Mouse (Mus musculus): ENCODE measurements around the gene Colq.

DNA sequence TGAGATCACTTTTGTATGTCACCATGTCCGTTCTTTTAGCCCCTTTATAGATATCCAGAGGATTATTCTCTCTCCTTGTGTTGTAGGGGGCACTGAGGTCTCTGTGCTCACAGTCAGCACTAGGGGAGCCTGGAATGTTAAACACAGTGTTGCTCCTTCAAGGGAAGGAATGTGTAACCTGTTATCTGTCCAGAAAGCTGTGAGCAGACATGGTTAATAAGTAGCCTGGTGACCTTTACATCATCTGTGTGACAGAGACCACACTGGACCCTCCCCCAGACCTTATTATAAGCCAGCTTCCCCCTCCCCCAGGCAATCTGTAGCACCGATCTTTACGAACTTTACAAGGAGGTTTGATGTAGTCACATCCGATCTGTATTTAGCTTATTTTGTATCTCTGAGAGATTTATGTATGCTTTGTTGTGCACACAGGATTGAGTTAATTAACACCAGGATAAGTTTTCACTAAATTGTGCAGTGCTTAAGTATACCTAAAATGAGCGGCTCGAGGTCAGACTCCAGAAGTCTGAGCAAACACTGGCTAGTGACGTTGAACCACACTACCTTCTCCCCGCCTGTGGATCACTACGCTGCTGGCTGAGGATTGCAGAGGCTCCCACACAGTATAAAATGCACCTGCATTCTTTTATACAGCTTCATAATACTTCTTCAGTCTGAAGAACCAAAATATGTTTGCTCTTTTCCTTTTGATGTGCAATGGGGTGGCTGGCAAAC is 25.5 kb downstream of the Colq start:
- no peak for TF ChIP-seq CTCF (IDR thresholded peaks at IDR 0.05; ENCODE audit: low read depth, low read length)
- no peak for TF ChIP-seq EP300 (IDR thresholded peaks at IDR 0.05; ENCODE audit: insufficient read depth, low read depth, low read length)
- TF ChIP-seq POLR2A (IDR thresholded peaks at IDR 0.05; ENCODE audit: insufficient read depth, low read length) = no peak

All from ES-Bruce4 (cell line).